Mouse (Mus musculus): Measurements from ENCODE around the gene Capn9. TPM values are rescaled to one million over a fixed set of nuclear protein-coding genes. Genes with fewer than 3 reads are reported as not detected.

Capn9 gene
- polyA plus RNA-seq, 1 experiment from 2014 or later: not detected

DNA sequence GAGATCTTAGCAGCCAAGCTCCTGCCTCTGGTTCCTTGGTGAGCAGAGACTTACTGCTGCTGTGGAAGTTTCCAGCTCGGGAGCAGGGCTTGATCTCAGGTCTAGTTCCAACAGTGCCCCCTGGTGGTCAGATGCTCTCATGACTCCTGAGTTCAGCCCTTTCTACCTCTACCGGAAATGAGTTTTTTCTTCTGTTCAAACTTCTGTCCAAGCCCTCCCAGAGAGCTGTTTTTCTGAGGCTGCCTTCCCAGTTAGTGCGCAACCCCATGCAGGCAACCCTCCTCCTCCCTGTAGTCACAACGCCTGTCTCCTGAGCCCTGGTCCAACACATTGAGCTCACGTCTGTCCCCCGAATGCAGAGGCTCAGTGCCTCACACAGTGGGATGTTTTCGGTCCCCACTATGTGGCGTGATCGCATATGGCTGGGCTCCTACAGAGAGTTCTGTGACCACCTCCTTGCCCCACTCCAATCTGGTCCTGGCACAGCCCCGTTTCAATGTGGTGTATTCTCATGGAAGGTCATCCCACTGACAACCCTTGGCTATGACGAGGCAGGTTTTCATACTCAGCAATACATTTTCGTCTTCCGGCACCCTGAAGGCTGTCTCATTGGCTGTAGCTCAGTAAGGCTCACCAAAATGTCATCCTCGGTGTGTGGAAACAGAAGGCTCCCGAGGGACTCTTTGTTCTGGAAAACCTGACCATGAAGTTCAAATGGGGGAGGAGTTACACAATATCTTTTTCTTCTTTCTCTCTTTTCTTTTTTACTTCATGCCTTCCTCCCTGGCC is 2.2 kb upstream of the Capn9 start:
- Histone ChIP-seq H3K4me1 (no peaks in the 10 kb centered on the region), H3K9ac (no peak overlapping the region), H3K4me2 (no peak overlapping the region), H3K9me3 (no peaks in the 10 kb centered on the region), H3K36me3 (replicated peaks) (no peaks in the 10 kb centered on the region), H3K27ac (no peak overlapping the region), H3K4me3 (no peak overlapping the region), H3K27me3 (replicated peaks) (no peaks in the 10 kb centered on the region)
- ATAC-seq (replicated peaks): no peak
- 63% methylated on average over 15 of the region's 15 CpGs for WGBS

DNA sequence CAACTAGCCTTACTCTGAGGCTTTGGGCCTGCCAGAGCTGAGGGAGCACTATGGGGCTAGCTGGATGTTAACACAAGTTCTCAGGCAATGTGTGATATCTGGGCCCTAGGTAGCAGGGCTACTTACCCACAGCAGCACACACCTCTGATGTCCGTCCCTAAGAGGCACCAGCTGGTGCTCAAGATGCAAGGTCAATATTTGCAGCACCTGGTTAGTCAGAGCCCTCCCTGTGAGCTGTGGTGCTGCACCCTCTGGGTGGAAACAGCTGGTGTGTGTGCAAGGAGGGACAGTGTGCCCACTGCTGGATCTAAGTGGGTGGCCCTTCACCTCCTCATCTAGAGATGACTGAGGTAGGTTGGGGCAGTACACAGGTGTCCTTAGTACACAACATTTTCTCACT is 840 bp downstream of the Capn9 start:
- H3K27me3 ChIP-seq (replicated peaks): no peaks in the 10 kb centered on the region
- no peak for ATAC-seq (replicated peaks)
- WGBS: 68% methylated on average over 1 of the region's 1 CpGs
- no peak overlapping the region for H3K9ac ChIP-seq
- no peak overlapping the region for H3K27ac ChIP-seq
- no peak overlapping the region for H3K4me3 ChIP-seq
- H3K36me3 ChIP-seq (replicated peaks): no peaks in the 10 kb centered on the region
- H3K4me2 ChIP-seq: no peak overlapping the region
- no peaks in the 10 kb centered on the region for H3K4me1 ChIP-seq
- H3K9me3 ChIP-seq: no peaks in the 10 kb centered on the region

DNA sequence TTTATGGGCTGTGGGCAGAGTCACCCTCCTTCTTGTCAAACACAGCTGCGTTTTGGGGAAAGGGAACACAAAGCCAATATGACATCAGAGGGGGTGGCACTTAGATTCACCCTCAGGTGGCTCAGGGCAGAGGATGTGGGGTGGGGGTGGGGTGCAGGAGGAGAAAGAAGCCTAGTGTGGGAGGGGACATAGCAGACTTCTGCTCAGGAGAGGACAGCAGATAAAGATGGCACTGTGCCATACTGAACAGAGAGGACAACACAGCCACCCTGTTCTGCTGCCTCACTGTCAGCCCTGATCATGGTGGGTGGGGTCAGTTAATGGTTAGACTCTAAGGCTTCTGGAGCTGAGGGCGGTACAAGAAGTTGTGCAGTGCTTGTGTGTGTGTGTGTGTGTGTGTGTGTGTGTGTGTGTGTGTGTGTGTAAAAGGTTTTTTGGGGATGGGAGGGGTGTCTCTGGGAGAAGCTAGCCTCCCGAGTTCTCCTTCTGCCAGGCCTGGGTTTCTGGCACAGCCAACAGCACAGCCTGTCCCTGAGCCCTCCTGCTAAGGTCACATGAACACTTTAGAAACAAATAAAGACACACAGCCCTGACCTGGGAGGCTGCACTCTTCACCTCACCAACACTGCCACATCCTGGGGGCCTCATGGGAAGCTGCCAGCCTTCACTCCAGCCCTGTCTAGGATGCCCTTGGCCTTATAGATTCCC is 10.0 kb downstream of the Capn9 start:
- H3K36me3 ChIP-seq (replicated peaks): no peaks in the 10 kb centered on the region
- 38% methylated on average over 3 of the region's 3 CpGs for WGBS
- no peak overlapping the region for H3K9ac ChIP-seq
- no peaks in the 10 kb centered on the region for H3K27me3 ChIP-seq (replicated peaks)
- H3K4me1 ChIP-seq: no peaks in the 10 kb centered on the region
- H3K9me3 ChIP-seq: no peaks in the 10 kb centered on the region
- H3K27ac ChIP-seq: no peak overlapping the region
- H3K4me3 ChIP-seq: no peak overlapping the region
- no peak for ATAC-seq (replicated peaks)
- no peak overlapping the region for H3K4me2 ChIP-seq

DNA sequence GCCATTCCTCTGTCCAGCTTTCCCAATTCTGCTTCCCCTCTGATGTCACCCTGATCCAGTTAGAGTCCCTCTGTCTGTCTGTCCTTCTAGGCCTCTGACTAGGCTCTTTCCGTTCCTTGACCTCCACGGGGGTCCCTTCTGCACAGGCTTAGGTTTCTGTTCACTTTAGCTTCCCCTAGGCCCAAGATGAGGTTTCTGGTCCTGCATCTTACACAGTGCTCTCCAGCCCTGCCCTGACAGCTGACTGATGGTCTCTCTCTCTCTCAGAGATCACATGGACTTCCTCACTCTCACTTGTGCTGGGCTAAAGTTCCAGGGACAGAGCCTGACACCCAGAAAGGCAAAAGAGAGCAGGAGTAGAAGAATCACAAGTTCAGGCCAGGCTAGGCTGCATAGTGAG is 10.6 kb downstream of the Capn9 start:
- Histone ChIP-seq H3K4me3 (no peak overlapping the region), H3K9me3 (no peaks in the 10 kb centered on the region), H3K4me2 (no peak overlapping the region), H3K4me1 (no peaks in the 10 kb centered on the region), H3K9ac (no peak overlapping the region), H3K27me3 (replicated peaks) (no peaks in the 10 kb centered on the region), H3K36me3 (replicated peaks) (no peaks in the 10 kb centered on the region), H3K27ac (no peak overlapping the region)
- 81% methylated on average over 2 of the region's 2 CpGs for WGBS
- no peak for ATAC-seq (replicated peaks)

DNA sequence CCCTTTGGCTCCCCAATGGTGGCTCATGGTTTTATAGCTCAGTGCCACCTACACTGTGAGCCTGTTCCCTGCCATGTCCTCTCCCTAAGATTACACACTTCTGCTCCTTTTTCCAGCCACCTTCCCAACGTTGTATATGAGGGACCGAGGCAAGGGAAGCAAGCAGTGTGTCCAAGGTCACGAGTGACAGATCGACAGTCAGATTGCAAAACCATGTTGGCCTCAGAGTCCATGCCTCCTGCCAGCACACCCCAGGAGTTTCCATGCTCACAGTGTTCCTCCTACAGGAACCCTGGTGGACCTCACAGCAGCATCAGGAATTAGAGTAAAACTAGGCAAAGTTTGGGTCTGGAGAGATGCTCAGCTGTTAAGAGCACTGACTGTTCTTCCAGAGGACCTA is 13.5 kb downstream of the Capn9 start:
- no peaks in the 10 kb centered on the region for H3K4me1 ChIP-seq
- H3K9me3 ChIP-seq: no peaks in the 10 kb centered on the region
- no peaks in the 10 kb centered on the region for H3K36me3 ChIP-seq (replicated peaks)
- ATAC-seq (replicated peaks): no peak
- no peaks in the 10 kb centered on the region for H3K27me3 ChIP-seq (replicated peaks)
- WGBS: 81% methylated on average over 4 of the region's 4 CpGs
- no peak overlapping the region for H3K4me2 ChIP-seq
- H3K4me3 ChIP-seq: no peak overlapping the region
- no peak overlapping the region for H3K9ac ChIP-seq
- no peak overlapping the region for H3K27ac ChIP-seq

DNA sequence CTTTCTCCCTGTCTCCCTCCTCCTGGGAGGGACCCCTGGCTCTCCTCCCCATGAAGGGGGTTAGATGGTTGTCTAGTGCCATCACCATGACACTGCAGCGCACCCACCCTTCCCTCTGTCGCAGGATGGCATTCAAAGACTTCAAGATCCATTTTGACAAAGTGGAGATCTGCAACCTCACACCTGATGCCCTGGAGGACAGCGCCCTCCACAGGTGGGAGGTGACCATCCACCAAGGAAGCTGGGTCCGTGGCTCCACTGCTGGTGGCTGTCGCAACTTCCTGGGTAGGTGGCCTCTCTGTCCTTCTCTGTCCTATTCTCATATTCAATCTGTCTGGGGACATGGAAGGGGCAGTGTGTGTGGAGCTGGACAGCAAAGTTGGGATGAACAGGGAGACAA is 28.2 kb downstream of the Capn9 start:
- no peak overlapping the region for H3K27ac ChIP-seq
- H3K4me1 ChIP-seq: no peaks in the 10 kb centered on the region
- no peaks in the 10 kb centered on the region for H3K27me3 ChIP-seq (replicated peaks)
- H3K4me2 ChIP-seq: no peak overlapping the region
- H3K36me3 ChIP-seq (replicated peaks): no peaks in the 10 kb centered on the region
- ATAC-seq (replicated peaks): no peak
- WGBS: 82% methylated on average over 5 of the region's 5 CpGs
- H3K9me3 ChIP-seq: no peaks in the 10 kb centered on the region
- no peak overlapping the region for H3K9ac ChIP-seq
- H3K4me3 ChIP-seq: no peak overlapping the region

DNA sequence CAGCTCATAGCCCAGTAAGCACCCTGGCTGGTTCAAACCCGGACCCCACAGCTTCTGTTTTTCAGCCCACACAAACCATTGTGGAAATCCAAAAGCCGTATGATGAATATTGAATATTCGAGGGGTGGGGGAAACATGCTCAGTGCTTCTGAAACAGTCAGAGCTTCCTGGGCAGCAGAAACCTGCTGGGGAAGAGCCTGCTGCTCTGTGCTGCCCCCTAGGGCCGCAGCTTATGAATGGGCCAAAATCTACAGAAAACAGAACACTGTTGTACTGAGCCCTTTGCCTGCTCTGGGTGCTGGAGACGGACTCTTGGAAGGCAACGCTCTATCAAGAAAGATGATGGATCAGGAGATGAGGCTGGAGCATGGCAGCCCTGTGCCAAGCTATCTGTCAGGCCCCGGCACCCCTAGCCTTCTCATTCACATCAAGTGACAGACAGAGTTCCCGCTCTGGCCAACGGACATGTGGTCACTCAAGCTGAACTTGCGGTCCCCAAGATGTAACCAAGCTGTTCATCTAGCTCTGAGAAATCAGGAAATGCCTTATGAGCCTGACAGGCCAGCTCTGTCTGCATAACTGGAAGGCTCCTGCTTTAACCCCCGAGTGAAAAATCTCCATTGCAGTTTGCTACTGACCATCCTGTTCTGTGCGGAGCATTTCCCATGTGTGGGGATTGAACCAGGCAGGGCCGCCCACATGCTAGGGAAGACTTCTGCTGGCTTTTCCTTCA is 32.5 kb downstream of the Capn9 start:
- 76% methylated on average over 13 of the region's 13 CpGs for WGBS
- Histone ChIP-seq H3K4me1 (no peaks in the 10 kb centered on the region), H3K27me3 (replicated peaks) (no peaks in the 10 kb centered on the region), H3K36me3 (replicated peaks) (no peaks in the 10 kb centered on the region), H3K4me3 (no peak overlapping the region), H3K27ac (no peak overlapping the region), H3K9me3 (no peaks in the 10 kb centered on the region), H3K9ac (no peak overlapping the region), H3K4me2 (no peak overlapping the region)
- ATAC-seq (replicated peaks): no peak

DNA sequence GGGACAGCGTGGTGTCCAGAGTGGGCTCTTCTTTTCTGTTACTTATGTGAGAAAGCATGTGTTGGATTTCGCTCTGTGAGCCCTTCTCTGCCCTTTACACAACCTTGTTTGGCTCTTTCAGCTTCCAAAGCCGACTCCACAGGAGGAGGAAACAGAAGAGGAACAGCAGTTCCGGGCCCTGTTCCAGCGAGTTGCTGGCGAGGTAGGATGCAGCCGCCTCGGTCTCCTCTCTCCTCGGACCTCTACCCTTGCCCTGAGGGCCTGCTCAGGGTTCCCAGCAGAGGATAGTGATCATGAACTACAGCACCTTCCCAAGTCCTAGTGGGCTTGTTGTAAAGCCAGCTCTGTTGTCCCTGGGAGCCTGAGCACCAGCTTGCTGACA is 33.1 kb downstream of the Capn9 start:
- Histone ChIP-seq H3K27me3 (replicated peaks) (no peaks in the 10 kb centered on the region), H3K4me3 (no peak overlapping the region), H3K9ac (no peak overlapping the region), H3K4me1 (no peaks in the 10 kb centered on the region), H3K36me3 (replicated peaks) (no peaks in the 10 kb centered on the region), H3K9me3 (no peaks in the 10 kb centered on the region), H3K4me2 (no peak overlapping the region), H3K27ac (no peak overlapping the region)
- 71% methylated on average over 9 of the region's 9 CpGs for WGBS
- ATAC-seq (replicated peaks): no peak

DNA sequence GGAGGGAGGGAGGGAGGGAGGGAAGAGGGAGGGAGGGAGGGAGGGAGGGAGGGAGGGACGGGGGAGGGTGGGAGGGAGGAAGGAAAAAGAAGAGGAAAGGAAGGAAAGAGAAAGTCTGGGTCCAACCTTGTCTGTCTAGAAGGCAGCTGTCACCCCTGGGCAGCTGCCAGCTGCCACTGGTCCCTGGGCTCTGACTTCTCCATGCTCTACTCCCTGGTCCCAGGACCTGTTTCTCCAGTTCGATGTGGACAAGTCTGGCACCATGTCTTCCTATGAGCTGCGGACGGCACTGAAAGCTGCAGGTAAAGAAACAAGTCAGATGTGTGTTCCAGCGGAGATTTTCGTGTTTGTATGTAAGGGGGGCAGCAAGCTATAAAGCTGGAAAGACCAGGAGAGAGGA is 38.4 kb downstream of the Capn9 start:
- Histone ChIP-seq H3K4me3 (no peak overlapping the region), H3K27ac (no peak overlapping the region), H3K4me1 (peaks cover 3% of the 10 kb centered on the region), H3K4me2 (no peak overlapping the region), H3K9ac (no peak overlapping the region), H3K36me3 (replicated peaks) (no peaks in the 10 kb centered on the region), H3K9me3 (no peaks in the 10 kb centered on the region), H3K27me3 (replicated peaks) (no peaks in the 10 kb centered on the region)
- no peak for ATAC-seq (replicated peaks)
- 87% methylated on average over 5 of the region's 6 CpGs for WGBS

DNA sequence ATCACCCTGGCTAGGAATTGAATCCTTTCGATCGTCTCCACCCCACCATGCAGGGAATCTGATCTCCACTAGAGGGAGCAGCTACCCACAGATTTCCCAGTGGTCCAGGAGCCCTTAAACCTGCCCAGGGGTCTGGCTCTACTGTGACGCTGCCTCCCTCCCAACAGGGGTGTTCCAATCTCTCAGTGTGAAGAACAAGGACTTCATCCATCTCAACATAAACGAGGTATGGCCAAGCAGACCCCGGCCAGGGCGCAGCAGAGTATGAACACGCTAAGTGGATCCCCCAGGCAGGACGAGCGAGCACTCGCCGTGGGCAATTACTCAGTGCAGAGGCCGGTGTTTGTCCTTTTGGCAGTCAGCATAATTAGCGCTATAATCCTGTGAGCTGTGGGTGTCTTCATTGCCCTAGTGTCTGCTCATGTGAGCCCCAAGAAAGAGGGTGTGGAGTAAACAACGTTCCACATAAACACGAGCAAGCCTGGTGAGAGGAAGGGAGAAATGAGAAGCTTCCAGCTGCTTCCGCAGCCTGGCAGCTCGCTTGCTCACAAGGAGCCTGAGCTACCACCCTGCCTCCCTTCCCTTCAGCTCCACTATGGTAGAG is 41.5 kb downstream of the Capn9 start:
- peak overlapping the region; percentile 40 for H3K27ac ChIP-seq
- WGBS: 12% methylated on average over 17 of the region's 17 CpGs
- no peaks in the 10 kb centered on the region for H3K27me3 ChIP-seq (replicated peaks)
- H3K4me3 ChIP-seq: peak overlapping the region; percentile 36
- H3K4me2 ChIP-seq: peak overlapping the region; percentile 55
- H3K36me3 ChIP-seq (replicated peaks): no peaks in the 10 kb centered on the region
- peak overlapping the region; percentile 38 for H3K9ac ChIP-seq
- H3K9me3 ChIP-seq: no peaks in the 10 kb centered on the region
- peak; percentile 78 for ATAC-seq (replicated peaks)
- H3K4me1 ChIP-seq: peaks cover 3% of the 10 kb centered on the region

DNA sequence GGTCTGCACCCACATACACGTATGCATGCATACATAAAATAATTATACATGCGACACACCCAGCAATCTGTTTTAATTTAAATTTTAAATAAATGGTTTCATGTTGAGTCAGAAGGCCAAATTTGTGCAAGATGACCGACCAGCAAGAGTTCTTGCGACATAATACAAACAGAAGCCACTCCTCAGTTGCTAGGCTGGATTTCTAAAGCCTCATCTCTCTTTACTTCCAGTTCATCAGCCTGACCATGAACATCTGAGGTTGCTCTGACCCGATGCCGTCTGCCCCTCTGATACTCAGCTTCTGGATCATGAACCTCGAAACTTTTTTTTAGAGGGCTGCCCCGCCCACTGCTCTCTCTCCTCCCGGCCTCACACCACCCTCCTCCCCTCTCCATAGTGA is 42.3 kb downstream of the Capn9 start:
- Histone ChIP-seq H3K9me3 (no peaks in the 10 kb centered on the region), H3K9ac (no peak overlapping the region), H3K4me2 (no peak overlapping the region), H3K4me1 (peaks cover 3% of the 10 kb centered on the region), H3K4me3 (no peak overlapping the region), H3K36me3 (replicated peaks) (no peaks in the 10 kb centered on the region), H3K27me3 (replicated peaks) (no peaks in the 10 kb centered on the region), H3K27ac (no peak overlapping the region)
- no peak for ATAC-seq (replicated peaks)
- WGBS: 60% methylated on average over 9 of the region's 9 CpGs

DNA sequence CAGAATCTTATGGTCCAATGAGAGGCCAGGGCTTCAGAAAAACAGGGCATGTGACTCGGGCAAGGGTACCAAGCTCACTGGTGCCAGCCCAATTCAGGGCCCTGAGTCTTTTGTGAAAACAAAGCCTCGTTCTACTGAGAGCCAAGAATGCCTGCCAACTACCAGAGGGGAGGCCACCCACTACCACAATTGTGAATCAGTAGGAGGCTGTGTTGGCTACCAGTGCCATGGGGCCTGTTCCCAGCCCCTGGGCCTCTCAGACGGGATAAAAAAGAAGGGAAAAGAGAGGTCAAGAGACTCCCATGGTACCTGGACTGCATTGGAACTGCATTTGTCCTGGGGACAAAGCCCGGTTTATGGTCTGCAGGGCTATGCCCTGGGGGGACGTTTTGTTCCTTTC is 45.3 kb downstream of the Capn9 start:
- peak overlapping the region; percentile 46; the same call in 1 of the 2 replicates for H3K27ac ChIP-seq
- no peaks in the 10 kb centered on the region for H3K9me3 ChIP-seq
- WGBS: 54% methylated on average over 5 of the region's 5 CpGs
- no peaks in the 10 kb centered on the region for H3K27me3 ChIP-seq (replicated peaks)
- H3K4me1 ChIP-seq: peaks cover 3% of the 10 kb centered on the region
- no peak overlapping the region for H3K4me3 ChIP-seq
- ATAC-seq (replicated peaks): peak; percentile 53
- H3K4me2 ChIP-seq: no peak overlapping the region
- no peak overlapping the region for H3K9ac ChIP-seq
- H3K36me3 ChIP-seq (replicated peaks): no peaks in the 10 kb centered on the region
